18 mouse cellular contexts compared by ENCODE assay signal in the genomic region with DNA sequence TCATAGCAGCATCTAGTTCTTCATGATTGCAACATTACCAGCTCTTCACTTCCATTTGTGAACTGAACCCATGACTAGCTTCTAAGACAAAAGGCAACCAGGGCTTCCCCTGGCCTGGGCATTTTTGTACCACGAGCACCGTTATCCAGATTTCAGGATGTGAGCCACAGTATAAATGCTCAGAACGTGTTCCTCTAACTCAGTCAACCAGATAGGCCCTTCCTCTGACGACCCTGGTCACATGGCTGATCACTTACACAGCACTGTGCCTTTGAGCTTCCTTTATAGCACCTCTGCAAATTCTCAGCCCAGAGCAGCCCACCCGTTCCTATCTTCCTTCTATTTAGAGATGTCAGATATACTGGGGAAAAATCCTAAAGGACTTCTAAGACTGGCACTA. TPM values are rescaled to one million over a fixed set of nuclear protein-coding genes. Genes with fewer than 3 reads are reported as not detected.
DNase-seq lines count a peak whose midpoint lies in the region; ATAC-seq and TF ChIP-seq lines count a peak whose summit lies in the region.
"Had no signal": no experiment of that assay in that cellular context is flagged by ENCODE, and none has a peak within 500 bp of the region (broad histone marks: within the 10 kb centered on the region; RNA-seq: fewer than 3 reads in every experiment).

No protein-coding gene starts in this region.

- no peak for TF ChIP-seq EP300 in CH12.LX (IDR thresholded peaks at IDR 0.05; ENCODE audit: low read length)

- H3K4me2 ChIP-seq in CH12.LX (ENCODE audit: insufficient read depth, low read depth, poor library complexity, severe bottlenecking), result no peak overlapping the region
- H3K4me2 ChIP-seq: embryonic facial prominence, embryonic 13.5 days; forebrain, embryonic 12.5 days; heart, embryonic 12.5 days; hindbrain, embryonic 14.5 days had no signal

- H3K36me3 ChIP-seq in spleen, adult 2 months (ENCODE audit: control insufficient read depth, insufficient read depth, low read length), result peaks cover 3% of the 10 kb centered on the region
- peaks cover 0 to 42% of the 10 kb centered on the region in 2 experiments for H3K36me3 ChIP-seq in CH12.LX (replicated peaks in 1 of 2; ENCODE audit: control insufficient read depth in 1 of 2, insufficient read depth in 1 of 2, low read length in 1 of 2)
- H3K36me3 ChIP-seq: embryonic facial prominence, embryonic 13.5 days; forebrain, embryonic 12.5 days; heart, embryonic 12.5 days; hindbrain, embryonic 10.5 days had no signal

- TF ChIP-seq RAD21 in CH12.LX (IDR thresholded peaks at IDR 0.05; ENCODE audit: low read depth, low read length), result no peak

- WGBS in spleen, adult 2 months, result 24% methylated on average over 5 of the region's 5 CpGs

- no peak overlapping the region for H3K9ac ChIP-seq in CH12.LX (ENCODE audit: insufficient read depth, low read depth)
- H3K9ac ChIP-seq: embryonic facial prominence, embryonic 13.5 days; forebrain, embryonic 12.5 days; heart, embryonic 12.5 days; hindbrain, embryonic 14.5 days had no signal

- H3K4me3 ChIP-seq in spleen, adult 2 months (ENCODE audit: extremely low read depth, insufficient read depth, insufficient read length), result no peak overlapping the region
- no peak overlapping the region for H3K4me3 ChIP-seq in CH12.LX (replicated peaks in 1 of 3; ENCODE audit: low read depth in 2 of 3, low read length in 2 of 3, poor library complexity in 1 of 3)
- H3K4me3 ChIP-seq: embryonic facial prominence, embryonic 13.5 days; forebrain, embryonic 12.5 days; heart, embryonic 12.5 days; hindbrain, embryonic 10.5 days had no signal

- no peaks in the 10 kb centered on the region for H3K9me3 ChIP-seq in CH12.LX (replicated peaks; ENCODE audit: low read length)
- H3K9me3 ChIP-seq: embryonic facial prominence, embryonic 13.5 days; forebrain, embryonic 12.5 days; heart, embryonic 12.5 days; hindbrain, embryonic 10.5 days had no signal

- H3K79me2 ChIP-seq in CH12.LX (replicated peaks; ENCODE audit: control insufficient read depth, extremely low read depth, insufficient read depth, poor library complexity, severe bottlenecking), result no peaks in the 10 kb centered on the region; the same call in 1 of the 2 replicates

- H3K27me3 ChIP-seq in spleen, adult 2 months (ENCODE audit: control insufficient read depth, insufficient read depth, low read length), result no peaks in the 10 kb centered on the region
- H3K27me3 ChIP-seq in CH12.LX (replicated peaks), result no peaks in the 10 kb centered on the region
- H3K27me3 ChIP-seq: embryonic facial prominence, embryonic 13.5 days; forebrain, embryonic 12.5 days; heart, embryonic 12.5 days had no signal

- ATAC-seq in monocyte, adult 5-6 weeks (replicated peaks; ENCODE audit: insufficient number of reproducible peaks, low FRiP score, low TSS enrichment, poor library complexity, severe bottlenecking), result 0 out of 2 replicates have a peak, but pooled peaks have one; percentile 31
- ATAC-seq: CD4-positive, CD25-positive, alpha-beta regulatory T cell, adult 4 months; forebrain, embryonic 16.5 days had no signal

- peaks cover 2% of the 10 kb centered on the region for H3K4me1 ChIP-seq in spleen, adult 2 months (ENCODE audit: control insufficient read depth, insufficient read depth, insufficient read length)
- peaks cover 0 to 49% of the 10 kb centered on the region in 2 experiments; a peak in 2 of 4 replicates for H3K4me1 ChIP-seq in CH12.LX (ENCODE audit: control insufficient read depth in 1 of 2, insufficient read depth in 2 of 2)
- H3K4me1 ChIP-seq: embryonic facial prominence, embryonic 13.5 days; forebrain, embryonic 12.5 days; heart, embryonic 12.5 days; hindbrain, embryonic 10.5 days had no signal

- TF ChIP-seq POLR2A in spleen, adult 2 months (IDR thresholded peaks at IDR 0.05; ENCODE audit: low read depth, low read length), result no peak
- TF ChIP-seq POLR2A in CH12.LX (IDR thresholded peaks at IDR 0.05; ENCODE audit: low read depth, low read length), result no peak

- dilution Hi-C loops in CH12.LX (cut with MboI; ENCODE audit: extremely low pct_ligation_motif_present, extremely low pct_unique_long_range_greater_than_20kb, low sequenced_read_pairs), result no loop called here

- DNase-seq in spleen, adult 2 months (ENCODE audit: low read depth in 1 of 2, low spot score in 2 of 2), result peak; percentile 28 to 61
- DNase-seq in spleen, postnatal 14 days (ENCODE audit: low spot score in 2 of 2), result no peak
- peak; percentile 66 for DNase-seq in CH12.LX (ENCODE audit: extremely low read depth)
- DNase-seq in thymus, postnatal 25 days, result no peak
- DNase-seq in thymus, postnatal 10 days (ENCODE audit: low spot score in 2 of 2), result no peak
- DNase-seq: adrenal gland, postnatal 10 days; cerebellum, adult 11 months; cerebellum, adult 8-10 months; cerebellum, postnatal 14 days; gastrocnemius, postnatal 10 days had no signal

- in situ Hi-C loops in CH12.LX (cut with MboI; ENCODE audit: low pct_ligation_motif_present, low pct_unique_long_range_greater_than_20kb, low sequenced_read_pairs), result loop anchor here (25.0 kb wide), 2 partner anchors 917 to 1092 kb away; no protein-coding TSS in a partner anchor

- no peak overlapping the region for H3K27ac ChIP-seq in spleen, adult 2 months (ENCODE audit: insufficient read depth, low read length)
- H3K27ac ChIP-seq in CH12.LX (ENCODE audit: insufficient read depth, low read depth), result no peak overlapping the region
- H3K27ac ChIP-seq: embryonic facial prominence, embryonic 13.5 days; forebrain, embryonic 12.5 days; hindbrain, embryonic 10.5 days; hindbrain, embryonic 14.5 days had no signal

- no peak for TF ChIP-seq CTCF in spleen, adult 2 months (IDR thresholded peaks at IDR 0.05; ENCODE audit: extremely low read depth, insufficient read depth, insufficient read length, insufficient replicate concordance)
- TF ChIP-seq CTCF in CH12.LX (conservative IDR thresholded peaks at IDR 0.05 in 1 of 2, IDR thresholded peaks at IDR 0.05 in 1 of 2; ENCODE audit: low read depth in 2 of 2, low read length in 2 of 2), result no peak

TF ChIP-seq in CH12.LX, 34 proteins besides CTCF, POLR2A, EP300 and RAD21:
- peak; percentile 32; the same call in 1 of the 2 replicates for TF ChIP-seq MAX (IDR thresholded peaks at IDR 0.05; ENCODE audit: low read length)
- TF ChIP-seq MYC (IDR thresholded peaks at IDR 0.05; ENCODE audit: low read depth, low read length), result no peak
- no peak for TF ChIP-seq MEF2A (IDR thresholded peaks at IDR 0.05; ENCODE audit: borderline replicate concordance, low read depth, low read length)
- no peak for TF ChIP-seq JUND (conservative IDR thresholded peaks at IDR 0.05; ENCODE audit: low read depth, low read length)
- TF ChIP-seq ZC3H11A (IDR thresholded peaks at IDR 0.05; ENCODE audit: low read depth, low read length), result no peak

RNA-seq across cellular contexts. Expression of a gene that starts 42.0 kb away (rescaled TPM):
- 65.9 and 138 TPM in 2 replicates for polyA plus RNA-seq in spleen, adult 2 months (2012; rRNA removed)
- total RNA-seq in CH12.LX (2012; rRNA removed), result 10.5 and 12.5 TPM in 2 replicates
- total RNA-seq in CH12.LX (2014; rRNA removed), result 12.3 and 13.9 TPM in 2 replicates
- polyA plus RNA-seq in CH12.LX (2012; ENCODE audit: insufficient read length, low read depth), result 34.9 and 36.6 TPM in 2 replicates
- total RNA-seq in monocyte, adult 5-6 weeks (2017), result 2.7 to 6.4 TPM (median 3.0 TPM) in 3 replicates
- polyA plus RNA-seq: forebrain, embryonic 16.5 days had no signal

Comparison
In these comparisons a context has a peak if more than half of its experiments do, and no peak if none do; other contexts are left out.
1. DNase-seq: peak in spleen, adult 2 months (2 of 2) and CH12.LX (single experiment); none in spleen, postnatal 14 days (0 of 2), thymus, postnatal 25 days (single experiment) and thymus, postnatal 10 days (0 of 2).